Mouse (Mus musculus) stomach, postnatal 0 days (tissue): Measurements from ENCODE around the gene Cadm2. TPM values are rescaled to one million over a fixed set of nuclear protein-coding genes. Genes with fewer than 3 reads are reported as not detected.
A peak's percentile ranks its signal among the peaks of the same experiment; 100 is the strongest.

ENCODE experiments used
- ATAC-seq: fragments of 200-750 bp; cut with Nextera tagmentation; 2 replicates; pipeline ENCODE4 v1.8.0; 2017; ENCODE audit not compliant: low FRiP score, low TSS enrichment
- DNase-seq: peaks from one replicate; pipeline ENCODE4 v3.0.0-alpha.2; 2016; ENCODE audit warnings: low spot score
- H3K27ac ChIP-seq: fragments of 300-500 bp; sonication (generic); replicated peaks from 2 replicates; pipeline ENCODE4 v1.5.1; 2014; ENCODE audit warnings: mild to moderate bottlenecking, control low read depth
- H3K27me3 ChIP-seq: fragments of 300-500 bp; sonication (generic); 2 replicates; pipeline ENCODE4 v1.6.1; 2014; ENCODE audit warnings: low read length; ENCODE audit not compliant: control insufficient read depth, insufficient read depth
- H3K36me3 ChIP-seq: fragments of 300-500 bp; sonication (generic); 2 replicates; pipeline ENCODE4 v1.6.1; 2014; ENCODE audit warnings: low read length, mixed read lengths; ENCODE audit not compliant: control insufficient read depth, insufficient read depth
- H3K4me1 ChIP-seq: fragments of 300-500 bp; sonication (generic); replicated peaks from 2 replicates; pipeline ENCODE4 v1.6.1; 2014; ENCODE audit warnings: antibody characterized with exemption; ENCODE audit not compliant: control insufficient read depth, insufficient read depth
- H3K4me2 ChIP-seq: fragments of 300-500 bp; sonication (generic); replicated peaks from 2 replicates; pipeline ENCODE4 v1.6.1; 2014; ENCODE audit warnings: low read depth, mild to moderate bottlenecking, control low read depth, moderate library complexity
- H3K4me3 ChIP-seq: fragments of 300-500 bp; sonication (generic); 2 replicates; pipeline ENCODE4 v1.5.1; 2014; ENCODE audit warnings: low read depth, low read length, control low read depth
- H3K9ac ChIP-seq: fragments of 300-500 bp; sonication (generic); 2 replicates; pipeline ENCODE4 v1.6.1; 2014; ENCODE audit warnings: mild to moderate bottlenecking, low read length, control low read depth, mixed read lengths
- H3K9me3 ChIP-seq: fragments of 300-500 bp; sonication (generic); 2 replicates; pipeline ENCODE4 v1.6.1; 2016; ENCODE audit warnings: low read length; ENCODE audit not compliant: control insufficient read depth
- CTCF ChIP-seq: IDR thresholded peaks from 2 replicates; pipeline ENCODE4 v1.5.1; 2016; ENCODE audit warnings: antibody characterized with exemption, low read depth, mild to moderate bottlenecking, moderate library complexity
- EP300 ChIP-seq: optimal IDR thresholded peaks from 2 replicates; pipeline ENCODE3; 2016; ENCODE audit warnings: antibody characterized with exemption
- WGBS: fragments of 180-500 bp; shearing (Covaris S2); extraction: QIAGEN DNeasy Blood & Tissue Kit; methylation state at CpG from one replicate; pipeline ENCODE4 v1.1.7; 2014; 5-methylcytosine and 5-hydroxymethylcytosine counted together
- polyA plus RNA-seq: library from polyadenylated mRNA; unstranded; fragments of >200 nt; fragmentation: Nextera tagmentation; extraction: Ambion mirVana; gene quantifications from 2 replicates; pipeline ENCODE4 v1.2.1, GENCODE M21; 2015

Cadm2 gene
- 0.29 and 0.70 TPM in 2 replicates for polyA plus RNA-seq

- ATAC-seq (peak; percentile 100), DNase-seq (peak; percentile 96)
- peak within 1 kb of the TSS; percentile 98 for H3K4me2 ChIP-seq
- no peaks in the 10 kb centered on the region for H3K27me3 ChIP-seq
- H3K27ac ChIP-seq, result no peak within 1 kb of the TSS
- TF ChIP-seq EP300, result no peak
- no peak for TF ChIP-seq CTCF
- no peaks in the 10 kb centered on the region for H3K9me3 ChIP-seq
- no peaks in the 10 kb centered on the region for H3K4me1 ChIP-seq
- H3K9ac ChIP-seq, result peak within 1 kb of the TSS; percentile 55
- no peaks in the 10 kb centered on the region for H3K36me3 ChIP-seq
- WGBS, result under 1% methylated on average over 22 of the region's 35 CpGs
- peak within 1 kb of the TSS; percentile 65 for H3K4me3 ChIP-seq
Measured at GRCm38 (mm10) chr16:67620826-67621505, at the start of gene Cadm2. Gene Cadm2 (minus strand): TSS chr16:67620908.

- ATAC-seq, result no peak
- Histone ChIP-seq H3K27ac (no peak overlapping the region), H3K9me3 (no peaks in the 10 kb centered on the region), H3K4me3 (no peak overlapping the region), H3K9ac (no peak overlapping the region), H3K27me3 (no peaks in the 10 kb centered on the region), H3K4me1 (no peaks in the 10 kb centered on the region), H3K36me3 (no peaks in the 10 kb centered on the region), H3K4me2 (no peak overlapping the region)
- 85% methylated on average over 3 of the region's 3 CpGs for WGBS
- TF ChIP-seq EP300 (no peak), CTCF (no peak)
- no peak for DNase-seq
Measured at GRCm38 (mm10) chr16:67646930-67647329, 26.2 kb upstream of the Cadm2 start.

GRCm38 (mm10) chr16:67643651-67644050 lies 22.9 kb upstream of the Cadm2 start:
- Histone ChIP-seq H3K4me1 (no peaks in the 10 kb centered on the region), H3K4me2 (no peak overlapping the region), H3K9me3 (no peaks in the 10 kb centered on the region), H3K27ac (no peak overlapping the region), H3K27me3 (no peaks in the 10 kb centered on the region), H3K36me3 (no peaks in the 10 kb centered on the region), H3K4me3 (no peak overlapping the region), H3K9ac (no peak overlapping the region)
- DNase-seq, result no peak
- 83% methylated on average over 4 of the region's 4 CpGs for WGBS
- ATAC-seq, result no peak
- TF ChIP-seq EP300 (no peak), CTCF (no peak)

GRCm38 (mm10) chr16:67619906-67620781 lies 564 bp downstream of the Cadm2 start:
- H3K27ac ChIP-seq, result no peak overlapping the region
- peak overlapping the region; percentile 55 for H3K9ac ChIP-seq
- H3K4me2 ChIP-seq, result peak overlapping the region; percentile 98
- H3K27me3 ChIP-seq, result no peaks in the 10 kb centered on the region
- TF ChIP-seq CTCF (peak; percentile 36; the same call in 1 of the 2 replicates), EP300 (no peak)
- no peaks in the 10 kb centered on the region for H3K36me3 ChIP-seq
- ATAC-seq (peak; percentile 47), DNase-seq (peak; percentile 57)
- H3K4me1 ChIP-seq, result no peaks in the 10 kb centered on the region
- WGBS, result under 1% methylated on average over 59 of the region's 61 CpGs
- H3K4me3 ChIP-seq, result peak overlapping the region; percentile 65
- no peaks in the 10 kb centered on the region for H3K9me3 ChIP-seq

GRCm38 (mm10) chr16:67619416-67619815 lies 1.3 kb downstream of the Cadm2 start:
- Histone ChIP-seq H3K4me2 (peak overlapping the region; percentile 98), H3K36me3 (no peaks in the 10 kb centered on the region), H3K27me3 (no peaks in the 10 kb centered on the region), H3K9me3 (no peaks in the 10 kb centered on the region), H3K9ac (no peak overlapping the region), H3K4me1 (no peaks in the 10 kb centered on the region), H3K27ac (no peak overlapping the region), H3K4me3 (peak overlapping the region; percentile 65)
- ATAC-seq, result no peak
- TF ChIP-seq EP300 (no peak), CTCF (no peak)
- WGBS, result 2% methylated on average over 16 of the region's 16 CpGs
- DNase-seq, result peak; percentile 15
